Comparison of ENCODE assay signal across 18 mouse cellular contexts in genomic region chr16:30090200-30090865, GRCm38 (mm10). TPM values are rescaled to one million over a fixed set of nuclear protein-coding genes. Genes with fewer than 3 reads are reported as not detected.
DNase-seq lines count a peak whose midpoint lies in the region; ATAC-seq and TF ChIP-seq lines count a peak whose summit lies in the region.
"Had no signal": no experiment of that assay in that cellular context is flagged by ENCODE, and none has a peak within 500 bp of the region (broad histone marks: within the 10 kb centered on the region; RNA-seq: fewer than 3 reads in every experiment).

No protein-coding gene starts in this region.

- TF ChIP-seq CTCF in lung, embryonic 14.5 days (IDR thresholded peaks at IDR 0.05; ENCODE audit: low read depth) = no peak
- no peak for TF ChIP-seq CTCF in stomach, postnatal 0 days (IDR thresholded peaks at IDR 0.05; ENCODE audit: low read depth)

- H3K27ac ChIP-seq in embryonic facial prominence, embryonic 11.5 days (replicated peaks; ENCODE audit: low read depth, low read length) = no peak overlapping the region
- no peak overlapping the region for H3K27ac ChIP-seq in embryonic facial prominence, embryonic 10.5 days (replicated peaks)
- no peak overlapping the region for H3K27ac ChIP-seq in lung, embryonic 14.5 days (ENCODE audit: low read depth)
- no peak overlapping the region for H3K27ac ChIP-seq in stomach, postnatal 0 days (replicated peaks)
- H3K27ac ChIP-seq: limb, embryonic 15.5 days had no signal

- H3K9ac ChIP-seq in embryonic facial prominence, embryonic 11.5 days (replicated peaks; ENCODE audit: low read length) = no peak overlapping the region
- H3K9ac ChIP-seq in lung, embryonic 14.5 days = no peak overlapping the region
- H3K9ac ChIP-seq in stomach, postnatal 0 days (ENCODE audit: low read length) = no peak overlapping the region
- H3K9ac ChIP-seq: limb, embryonic 15.5 days had no signal

- no peaks in the 10 kb centered on the region for H3K4me1 ChIP-seq in embryonic facial prominence, embryonic 11.5 days (ENCODE audit: control insufficient read depth, insufficient read depth, low read length)
- peaks cover 16% of the 10 kb centered on the region for H3K4me1 ChIP-seq in embryonic facial prominence, embryonic 10.5 days
- peaks cover 7% of the 10 kb centered on the region; the same call in 1 of the 2 replicates for H3K4me1 ChIP-seq in lung, embryonic 14.5 days (ENCODE audit: insufficient read depth)
- no peaks in the 10 kb centered on the region for H3K4me1 ChIP-seq in stomach, postnatal 0 days (replicated peaks; ENCODE audit: control insufficient read depth, insufficient read depth)
- H3K4me1 ChIP-seq: limb, embryonic 15.5 days had no signal

- H3K36me3 ChIP-seq in embryonic facial prominence, embryonic 11.5 days (replicated peaks; ENCODE audit: control insufficient read depth, insufficient read depth, low read depth, low read length) = no peaks in the 10 kb centered on the region
- no peaks in the 10 kb centered on the region for H3K36me3 ChIP-seq in embryonic facial prominence, embryonic 10.5 days (replicated peaks)
- no peaks in the 10 kb centered on the region for H3K36me3 ChIP-seq in lung, embryonic 14.5 days (ENCODE audit: insufficient read depth)
- no peaks in the 10 kb centered on the region for H3K36me3 ChIP-seq in stomach, postnatal 0 days (ENCODE audit: control insufficient read depth, insufficient read depth, low read length)
- H3K36me3 ChIP-seq: G1E; limb, embryonic 15.5 days had no signal

- WGBS in embryonic facial prominence, embryonic 11.5 days = 54% methylated on average over 9 of the region's 9 CpGs
- 66% methylated on average over 9 of the region's 9 CpGs for WGBS in embryonic facial prominence, embryonic 10.5 days
- 63% methylated on average over 9 of the region's 9 CpGs for WGBS in lung, embryonic 14.5 days
- WGBS in stomach, postnatal 0 days = 49% methylated on average over 9 of the region's 9 CpGs

- DNase-seq in embryonic facial prominence, embryonic 11.5 days (ENCODE audit: low spot score) = peak; percentile 41
- DNase-seq in embryonic facial prominence, embryonic 10.5 days (ENCODE audit: low spot score) = no peak
- peak; percentile 6 for DNase-seq in MN1 (ENCODE audit: low spot score)
- peak; percentile 50 for DNase-seq in lung, embryonic 14.5 days
- no peak for DNase-seq in stomach, postnatal 0 days (ENCODE audit: low spot score)
- DNase-seq in gastrocnemius, adult 18-20 months (ENCODE audit: low spot score) = no peak
- no peak for DNase-seq in cerebellum, adult 11 months
- DNase-seq in right cerebral cortex, postnatal 36 days (ENCODE audit: low spot score in 2 of 2) = no peak
- DNase-seq: cerebellum, adult 11-12 months; cerebellum, postnatal 25 days; heart, adult 11 months; kidney, adult 8-10 months; kidney, postnatal 36 days; right cerebral cortex, postnatal 14 days; thymus, adult 18-20 months had no signal

- ATAC-seq in embryonic facial prominence, embryonic 11.5 days (replicated peaks; ENCODE audit: insufficient number of reproducible peaks, low FRiP score, low TSS enrichment, low read depth) = no peak
- ATAC-seq in lung, embryonic 14.5 days (ENCODE audit: insufficient read depth) = no peak
- peak; percentile 68; the same call in 1 of the 2 replicates for ATAC-seq in stomach, postnatal 0 days (ENCODE audit: low FRiP score, low TSS enrichment)
- ATAC-seq: midbrain, embryonic 16.5 days had no signal

- no peaks in the 10 kb centered on the region for H3K9me3 ChIP-seq in embryonic facial prominence, embryonic 11.5 days (replicated peaks; ENCODE audit: control insufficient read depth, low read length)
- H3K9me3 ChIP-seq in embryonic facial prominence, embryonic 10.5 days = no peaks in the 10 kb centered on the region
- H3K9me3 ChIP-seq in lung, embryonic 14.5 days (ENCODE audit: low read depth, low read length) = no peaks in the 10 kb centered on the region
- H3K9me3 ChIP-seq in stomach, postnatal 0 days (ENCODE audit: control insufficient read depth, low read length) = no peaks in the 10 kb centered on the region
- H3K9me3 ChIP-seq: G1E; limb, embryonic 15.5 days had no signal

- no peak overlapping the region for H3K4me2 ChIP-seq in embryonic facial prominence, embryonic 11.5 days (ENCODE audit: low read depth, low read length)
- no peak overlapping the region for H3K4me2 ChIP-seq in lung, embryonic 14.5 days
- no peak overlapping the region for H3K4me2 ChIP-seq in stomach, postnatal 0 days (replicated peaks; ENCODE audit: low read depth)
- H3K4me2 ChIP-seq: limb, embryonic 15.5 days had no signal

- no peak for TF ChIP-seq EP300 in stomach, postnatal 0 days (optimal IDR thresholded peaks at IDR 0.05)

- no peak overlapping the region for H3K4me3 ChIP-seq in embryonic facial prominence, embryonic 11.5 days (ENCODE audit: low read depth, low read length)
- no peak overlapping the region for H3K4me3 ChIP-seq in embryonic facial prominence, embryonic 10.5 days
- no peak overlapping the region for H3K4me3 ChIP-seq in lung, embryonic 14.5 days (ENCODE audit: low read depth, low read length)
- H3K4me3 ChIP-seq in stomach, postnatal 0 days (ENCODE audit: low read depth, low read length) = no peak overlapping the region
- H3K4me3 ChIP-seq: limb, embryonic 15.5 days had no signal

- no peaks in the 10 kb centered on the region for H3K27me3 ChIP-seq in embryonic facial prominence, embryonic 11.5 days (ENCODE audit: control insufficient read depth, insufficient read depth, low read length)
- peaks cover 34% of the 10 kb centered on the region for H3K27me3 ChIP-seq in embryonic facial prominence, embryonic 10.5 days (replicated peaks; ENCODE audit: low read depth, poor library complexity, severe bottlenecking)
- H3K27me3 ChIP-seq in lung, embryonic 14.5 days (ENCODE audit: insufficient read depth, low read length) = no peaks in the 10 kb centered on the region
- no peaks in the 10 kb centered on the region for H3K27me3 ChIP-seq in stomach, postnatal 0 days (ENCODE audit: control insufficient read depth, insufficient read depth, low read length)
- H3K27me3 ChIP-seq: limb, embryonic 15.5 days had no signal

RNA-seq across cellular contexts. Expression of gene Hes1, which starts 26.1 kb away (rescaled TPM):
- 65.0 and 68.1 TPM in 2 replicates for polyA plus RNA-seq in embryonic facial prominence, embryonic 11.5 days (2014; fragmentation: Nextera tagmentation; extraction: Ambion mirVana)
- 43.3 and 47.2 TPM in 2 replicates for polyA plus RNA-seq in embryonic facial prominence, embryonic 10.5 days (2016; fragmentation: Nextera tagmentation; extraction: Ambion mirVana)
- 52.9 and 54.0 TPM in 2 replicates for polyA plus RNA-seq in lung, embryonic 14.5 days (2014; fragmentation: Nextera tagmentation; extraction: Ambion mirVana)
- polyA plus RNA-seq in stomach, postnatal 0 days (2015; fragmentation: Nextera tagmentation; extraction: Ambion mirVana) = 66.2 and 73.1 TPM in 2 replicates
- total RNA-seq in gastrocnemius, adult 18-20 months (2021) = 10 to 100 TPM in 1 of 2 experiments, 1 to 10 TPM in 1; 7.6 to 13.0 TPM

Comparison
In these comparisons a context has a peak if more than half of its experiments do, and no peak if none do; other contexts are left out.
1. DNase-seq: peak in embryonic facial prominence, embryonic 11.5 days (single experiment), MN1 (single experiment) and lung, embryonic 14.5 days (single experiment); none in embryonic facial prominence, embryonic 10.5 days (single experiment), stomach, postnatal 0 days (single experiment), gastrocnemius, adult 18-20 months (single experiment), cerebellum, adult 11 months (single experiment) and right cerebral cortex, postnatal 36 days (0 of 2).